Mouse (Mus musculus) macrophage (primary cell): ENCODE data around the gene Lgals1. TPM values are rescaled to one million over a fixed set of nuclear protein-coding genes. Genes with fewer than 3 reads are reported as not detected.
A peak's percentile ranks its signal among the peaks of the same experiment; 100 is the strongest.

Experiments used
- H3K27ac ChIP-seq: fragments of 350-480 bp; formaldehyde crosslinking; 2 replicates; pipeline ENCODE4 v1.9.0; 2021
- H3K36me3 ChIP-seq: fragments of 350-480 bp; formaldehyde crosslinking; 2 replicates; pipeline ENCODE4 v1.9.0; 2021; ENCODE audit errors: inconsistent target
- H3K4me3 ChIP-seq: fragments of 350-480 bp; formaldehyde crosslinking; 2 replicates; pipeline ENCODE4 v1.9.0; 2021; ENCODE audit errors: inconsistent target
- H3K79me2 ChIP-seq: fragments of 350-480 bp; formaldehyde crosslinking; 2 replicates; pipeline ENCODE4 v1.9.0; 2021; ENCODE audit errors: inconsistent target
- WGBS: methylation state at CpG from one replicate; pipeline ENCODE4 v1.1.7; 2026; ENCODE audit warnings: inconsistent platforms; ENCODE audit not compliant: missing documents; 5-methylcytosine and 5-hydroxymethylcytosine counted together
- polyA plus RNA-seq: library from polyadenylated mRNA; stranded (reverse); fragments of 250-400 nt; gene quantifications from 3 replicates; pipeline ENCODE4 v1.2.4, GENCODE M21; 2018; ENCODE audit warnings: inconsistent platforms

Lgals1 gene
- polyA plus RNA-seq, 1 experiment from 2014 or later, result 3,114 TPM

DNA sequence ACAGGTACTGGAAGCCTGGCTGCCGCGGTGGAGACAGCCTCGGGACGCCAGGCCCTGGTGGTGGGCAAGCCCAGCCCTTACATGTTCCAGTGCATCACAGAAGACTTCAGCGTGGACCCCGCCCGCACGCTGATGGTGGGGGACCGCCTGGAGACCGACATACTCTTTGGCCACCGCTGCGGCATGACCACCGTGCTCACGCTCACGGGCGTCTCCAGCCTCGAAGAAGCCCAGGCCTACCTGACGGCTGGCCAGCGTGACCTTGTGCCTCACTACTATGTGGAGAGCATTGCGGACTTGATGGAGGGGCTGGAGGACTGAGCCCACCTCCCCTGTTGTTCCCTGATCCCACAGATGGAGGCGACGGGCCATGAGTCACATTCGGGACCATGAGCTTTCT lies 8.4 kb upstream of the Lgals1 start:
- no peaks in the 10 kb centered on the region for H3K36me3 ChIP-seq
- no peaks in the 10 kb centered on the region for H3K79me2 ChIP-seq
- H3K4me3 ChIP-seq, result no peak overlapping the region
- H3K27ac ChIP-seq, result no peak overlapping the region
- WGBS, result 93% methylated on average over 23 of the region's 23 CpGs

DNA sequence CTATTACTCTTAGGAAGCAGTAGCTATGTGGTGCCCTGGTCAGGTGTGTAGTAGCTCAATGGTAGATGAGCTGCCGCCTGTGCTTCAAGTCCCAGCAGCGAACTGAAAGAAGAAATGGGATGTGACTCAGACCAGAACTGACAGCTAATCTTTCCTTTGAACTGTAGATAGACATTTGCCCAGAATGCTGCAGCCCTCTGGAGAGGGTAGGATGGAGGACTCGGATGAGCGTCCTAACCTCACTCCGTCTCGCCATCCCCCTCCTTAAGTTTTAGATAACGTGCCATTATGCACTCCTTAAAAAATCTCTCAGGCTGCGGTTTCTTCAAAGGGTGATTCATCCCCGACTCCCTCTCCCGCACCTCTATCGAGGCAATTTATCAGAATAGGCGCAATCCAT lies 6.6 kb upstream of the Lgals1 start:
- Histone ChIP-seq H3K27ac (no peak overlapping the region), H3K79me2 (no peaks in the 10 kb centered on the region), H3K4me3 (no peak overlapping the region), H3K36me3 (no peaks in the 10 kb centered on the region)
- WGBS, result 88% methylated on average over 12 of the region's 12 CpGs

- H3K4me3 ChIP-seq, result no peak overlapping the region
- no peak overlapping the region for H3K27ac ChIP-seq
- no peaks in the 10 kb centered on the region for H3K36me3 ChIP-seq
- 72% methylated on average over 7 of the region's 7 CpGs for WGBS
- H3K79me2 ChIP-seq, result peaks cover 15% of the 10 kb centered on the region
Observed at GRCm38 (mm10) chr15:78922700-78923099, 3.8 kb upstream of the Lgals1 start.

- Histone ChIP-seq H3K27ac (no peak overlapping the region), H3K4me3 (no peak overlapping the region)
Observed at GRCm38 (mm10) chr15:78923585-78923984, 2.9 kb upstream of the Lgals1 start.

GRCm38 (mm10) chr15:78925129-78925528 lies 1.4 kb upstream of the Lgals1 start:
- peaks cover 20% of the 10 kb centered on the region for H3K79me2 ChIP-seq
- H3K36me3 ChIP-seq, result peaks cover 10% of the 10 kb centered on the region; the same call in 1 of the 2 replicates
- 87% methylated on average over 8 of the region's 8 CpGs for WGBS
- H3K4me3 ChIP-seq, result no peak overlapping the region
- H3K27ac ChIP-seq, result no peak overlapping the region

More at GRCm38 (mm10) chr15:78923585-78923984, 2.9 kb upstream of the Lgals1 start:
- H3K36me3 ChIP-seq, result no peaks in the 10 kb centered on the region
- WGBS, result 34% methylated on average over 5 of the region's 6 CpGs
- peaks cover 19% of the 10 kb centered on the region for H3K79me2 ChIP-seq

DNA sequence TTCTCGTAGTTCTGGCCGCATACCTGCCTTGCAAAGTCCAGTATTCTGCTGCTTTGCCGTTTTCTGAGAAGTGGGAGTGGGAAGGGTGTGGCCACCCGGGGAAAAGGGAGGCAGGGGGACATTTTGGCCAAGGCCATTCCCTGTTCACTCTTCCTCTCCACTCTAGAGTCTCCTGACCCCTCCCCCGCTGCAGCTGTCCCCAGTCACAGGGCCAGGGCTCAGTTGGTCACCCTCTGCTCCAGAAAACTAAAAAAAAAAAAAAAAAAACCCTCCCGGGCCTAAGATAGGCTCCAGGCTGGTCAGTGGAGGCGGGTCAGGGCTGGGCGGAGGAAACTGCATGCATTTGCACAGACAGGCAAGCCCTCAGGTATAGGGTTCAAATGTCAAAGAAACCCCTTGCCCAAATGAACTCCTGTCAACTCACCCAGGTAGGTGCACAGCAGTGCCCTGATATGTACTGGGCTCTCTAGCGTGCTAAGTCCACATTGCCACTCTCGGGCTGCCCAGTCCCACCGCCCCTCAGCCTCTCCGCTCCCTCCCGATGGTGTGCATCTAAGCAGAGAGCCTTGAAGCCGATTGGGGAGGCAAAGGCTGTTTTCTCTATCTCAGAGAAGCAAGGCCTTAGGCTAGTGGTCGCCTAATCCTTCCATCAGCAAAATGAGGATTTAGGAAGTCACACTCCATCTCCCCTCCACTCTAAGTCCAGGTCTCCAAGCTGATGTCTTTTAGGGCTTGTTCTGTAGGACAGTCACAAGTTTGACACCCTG lies 679 bp downstream of the Lgals1 start:
- H3K36me3 ChIP-seq, result peaks cover 13% of the 10 kb centered on the region; the same call in 1 of the 2 replicates
- H3K79me2 ChIP-seq, result peaks cover 20% of the 10 kb centered on the region
- H3K27ac ChIP-seq, result peak overlapping the region; percentile 96
- H3K4me3 ChIP-seq, result peak overlapping the region; percentile 88
- WGBS, result 15% methylated on average over 15 of the region's 15 CpGs

DNA sequence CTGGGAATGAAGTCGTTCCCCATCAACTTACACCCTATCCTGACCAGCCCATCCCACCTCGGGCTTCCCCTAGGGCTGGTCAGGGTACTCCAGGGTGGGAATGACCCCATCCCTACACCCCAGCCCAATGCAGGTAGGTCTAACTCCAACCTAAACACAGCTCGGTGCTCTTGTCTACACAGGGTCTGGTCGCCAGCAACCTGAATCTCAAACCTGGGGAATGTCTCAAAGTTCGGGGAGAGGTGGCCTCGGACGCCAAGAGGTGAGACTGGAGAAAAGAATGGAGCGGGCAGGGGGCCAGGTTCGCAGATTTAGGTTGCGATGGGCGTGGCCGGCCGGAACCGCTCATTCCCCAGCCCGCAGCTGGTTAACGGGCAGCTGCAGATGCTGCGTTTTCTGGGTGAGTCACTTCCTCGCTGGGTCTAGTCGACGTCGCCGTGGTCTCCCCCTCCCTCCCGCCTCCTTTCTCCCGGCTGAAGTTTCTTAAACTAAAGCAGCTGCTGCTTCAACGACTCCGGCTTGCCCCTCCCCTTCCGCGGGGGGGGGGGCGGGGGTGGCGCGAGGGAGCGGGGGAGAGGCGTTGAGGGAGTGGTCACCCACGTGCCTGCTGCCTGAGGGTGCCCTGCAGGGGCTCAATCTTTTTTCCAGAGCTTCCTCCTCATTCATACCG lies 1.4 kb downstream of the Lgals1 start:
- Histone ChIP-seq H3K27ac (peak overlapping the region; percentile 96), H3K79me2 (peaks cover 20% of the 10 kb centered on the region), H3K36me3 (peaks cover 13% of the 10 kb centered on the region; the same call in 1 of the 2 replicates), H3K4me3 (peak overlapping the region; percentile 88)
- 1% methylated on average over 34 of the region's 35 CpGs for WGBS

DNA sequence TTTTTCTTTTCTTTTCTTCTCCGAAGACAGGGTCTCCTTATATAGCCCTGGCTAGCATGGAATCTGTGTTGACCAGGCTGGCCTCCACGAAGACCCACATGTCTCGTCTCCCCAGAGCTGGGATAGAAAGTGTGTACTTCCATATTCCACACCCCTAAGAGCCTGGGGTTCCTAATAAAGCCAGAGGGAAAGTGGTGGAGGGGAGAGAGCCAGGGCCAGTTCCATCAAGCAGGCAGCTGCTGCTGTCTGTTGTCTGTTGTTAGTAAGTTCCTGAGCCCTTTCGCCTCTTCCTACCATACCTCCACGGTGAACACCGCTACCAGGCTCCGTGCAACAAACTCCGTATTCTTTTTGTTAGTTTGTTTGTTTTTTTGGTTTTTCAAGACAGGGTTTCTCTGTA lies 2.0 kb downstream of the Lgals1 start:
- peaks cover 13% of the 10 kb centered on the region; the same call in 1 of the 2 replicates for H3K36me3 ChIP-seq
- peak overlapping the region; percentile 8; the same call in 1 of the 2 replicates for H3K4me3 ChIP-seq
- peaks cover 20% of the 10 kb centered on the region for H3K79me2 ChIP-seq
- WGBS, result 60% methylated on average over 6 of the region's 8 CpGs
- H3K27ac ChIP-seq, result peak overlapping the region; percentile 82

DNA sequence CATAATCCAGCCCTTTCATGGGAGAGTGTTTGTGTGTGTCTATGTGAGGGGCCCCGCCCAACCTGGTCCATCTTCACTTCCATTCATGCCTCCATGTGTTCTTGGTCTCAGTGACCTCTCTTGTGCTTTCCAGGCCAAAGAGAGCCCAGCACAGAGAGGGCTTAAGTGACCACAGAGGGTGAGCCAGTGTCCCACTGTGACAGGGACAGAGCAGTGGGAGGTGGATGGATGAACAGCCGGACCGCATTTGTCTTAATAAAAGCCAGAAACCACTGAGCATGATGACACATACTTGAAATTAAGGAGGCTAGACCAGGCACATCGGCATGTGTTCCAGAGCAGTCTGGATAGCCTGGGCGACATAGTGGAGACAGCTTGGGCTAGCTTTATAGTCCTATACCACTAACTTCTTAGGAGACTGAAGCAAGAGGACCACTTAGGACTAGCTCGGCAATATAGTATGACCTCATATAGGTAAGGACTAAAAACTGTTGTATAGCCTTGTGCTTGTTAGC lies 3.7 kb downstream of the Lgals1 start:
- H3K79me2 ChIP-seq, result peaks cover 22% of the 10 kb centered on the region
- H3K36me3 ChIP-seq, result peaks cover 13% of the 10 kb centered on the region; the same call in 1 of the 2 replicates
- H3K27ac ChIP-seq, result no peak overlapping the region
- WGBS, result 97% methylated on average over 6 of the region's 6 CpGs
- H3K4me3 ChIP-seq, result no peak overlapping the region

DNA sequence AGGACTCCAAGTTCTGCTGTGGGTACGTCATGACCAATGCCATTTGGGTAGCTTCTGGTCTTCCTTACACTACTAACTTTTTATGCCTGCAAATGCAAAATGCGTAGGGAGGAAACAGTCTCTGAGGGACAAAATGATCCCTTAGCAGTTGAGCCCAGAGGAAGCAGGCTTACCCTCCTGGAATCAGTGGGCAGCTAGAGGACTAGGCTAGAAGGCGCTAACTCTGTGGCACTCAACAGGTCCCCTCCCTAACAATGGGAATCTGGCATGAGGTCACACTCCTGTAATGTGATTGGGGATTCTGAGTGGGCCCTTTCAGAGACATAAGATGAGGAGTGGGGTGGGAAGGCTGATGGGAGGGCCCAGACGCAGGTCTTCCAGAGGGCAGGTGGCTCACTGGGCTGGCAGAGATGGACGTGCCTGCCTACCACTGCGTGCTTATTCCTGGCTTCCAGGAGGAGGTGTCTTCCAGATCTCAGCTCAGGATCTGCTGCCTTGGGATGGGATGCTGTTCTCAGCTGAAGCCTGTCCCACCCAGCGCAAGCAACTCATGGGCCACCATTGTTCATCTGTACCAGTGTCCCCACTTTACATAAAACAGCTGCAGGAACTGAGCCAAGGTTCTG lies 4.4 kb downstream of the Lgals1 start:
- no peak overlapping the region for H3K4me3 ChIP-seq
- H3K27ac ChIP-seq, result no peak overlapping the region
- peaks cover 13% of the 10 kb centered on the region; the same call in 1 of the 2 replicates for H3K36me3 ChIP-seq
- peaks cover 29% of the 10 kb centered on the region for H3K79me2 ChIP-seq
- WGBS, result 92% methylated on average over 7 of the region's 7 CpGs

- WGBS, result 0% methylated on average over 3 of the region's 3 CpGs
- Histone ChIP-seq H3K4me3 (no peak overlapping the region), H3K79me2 (peaks cover 32% of the 10 kb centered on the region), H3K27ac (no peak overlapping the region), H3K36me3 (peaks cover 13% of the 10 kb centered on the region; the same call in 1 of the 2 replicates)
Observed at GRCm38 (mm10) chr15:78931577-78931976, 5.1 kb downstream of the Lgals1 start.

DNA sequence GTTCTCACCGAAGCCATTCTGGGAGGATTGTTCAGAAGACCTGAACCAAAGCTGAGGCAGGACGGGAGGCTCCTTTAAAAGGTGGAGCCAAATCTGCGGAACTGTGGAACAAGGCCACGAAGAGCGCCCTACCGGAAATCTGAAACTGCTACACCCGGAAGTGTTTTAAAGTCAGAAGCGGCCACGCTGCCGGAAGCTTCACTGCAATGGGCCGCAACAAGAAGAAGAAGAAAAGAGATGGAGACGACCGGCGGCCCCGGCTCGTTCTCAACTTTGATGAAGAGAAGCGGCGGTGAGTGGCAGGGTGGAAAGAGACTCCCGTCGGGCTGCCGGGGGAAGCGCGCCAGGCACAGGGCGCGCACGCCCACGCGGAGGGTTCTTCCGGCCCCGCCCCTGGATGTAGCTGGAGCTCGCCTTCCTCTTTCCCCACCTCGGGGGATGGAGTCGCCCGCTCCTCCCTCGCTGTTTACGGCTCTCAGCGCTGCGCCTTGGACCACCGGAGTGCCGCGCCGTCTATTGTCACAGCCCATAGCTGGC lies 8.3 kb downstream of the Lgals1 start, which contains the start of gene Nol12:
Nol12 (plus strand) TSS at position 150 of the 537 bp plus-strand sequence.
- H3K36me3 ChIP-seq, result peaks cover 28% of the 10 kb centered on the region; the same call in 1 of the 2 replicates
- 2% methylated on average over 42 of the region's 42 CpGs for WGBS

DNA sequence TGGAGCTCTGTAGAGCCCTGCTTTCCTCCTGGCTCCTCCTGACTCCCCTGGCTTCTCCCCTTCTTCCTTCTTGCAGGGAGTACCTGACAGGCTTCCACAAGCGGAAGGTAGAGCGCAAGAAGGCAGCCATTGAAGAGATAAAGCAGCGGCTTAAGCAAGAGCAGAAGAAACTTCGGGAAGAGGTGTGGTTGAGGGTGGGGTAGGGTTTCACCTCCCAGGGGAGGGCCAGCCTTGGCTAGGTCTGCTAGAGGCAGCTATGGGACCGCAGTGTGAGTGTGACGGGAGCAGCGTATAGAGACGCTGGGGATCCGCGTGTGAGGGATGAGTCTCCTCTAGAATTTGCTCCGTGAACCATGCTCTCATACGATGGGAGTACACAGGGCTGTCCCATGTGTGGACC lies 9.9 kb downstream of the Lgals1 start:
- Histone ChIP-seq H3K27ac (no peak overlapping the region), H3K4me3 (no peak overlapping the region), H3K36me3 (peaks cover 38% of the 10 kb centered on the region), H3K79me2 (peaks cover 15% of the 10 kb centered on the region)
- WGBS, result 95% methylated on average over 12 of the region's 12 CpGs

More for the DNA sequence above, 8.3 kb downstream of the Lgals1 start, which contains the start of gene Nol12:
- peaks cover 15% of the 10 kb centered on the region for H3K79me2 ChIP-seq
- peak within 1 kb of the TSS; percentile 67 for H3K27ac ChIP-seq
- H3K4me3 ChIP-seq, result peak within 1 kb of the TSS; percentile 85

DNA sequence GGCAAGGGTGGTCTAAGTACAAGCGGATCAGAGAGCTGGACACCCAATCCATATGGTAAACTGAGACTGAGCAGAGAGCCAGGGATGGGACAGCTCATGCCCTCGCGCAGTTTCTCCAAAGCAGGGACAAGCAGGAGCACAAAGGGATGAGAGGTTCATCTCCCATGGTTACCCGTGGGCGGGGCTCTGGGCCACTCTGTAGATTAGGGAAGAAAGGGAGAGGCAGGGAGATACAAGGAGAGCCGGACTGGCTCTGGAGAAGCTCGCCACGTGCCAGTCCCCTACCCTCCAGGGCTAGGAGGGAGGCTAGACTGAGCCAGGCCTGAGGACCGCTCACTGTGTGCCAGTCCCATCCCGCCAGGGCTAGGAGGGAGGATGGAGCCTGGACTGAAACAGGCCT lies 10.8 kb downstream of the Lgals1 start:
- Histone ChIP-seq H3K4me3 (no peak overlapping the region), H3K27ac (no peak overlapping the region), H3K79me2 (peaks cover 15% of the 10 kb centered on the region), H3K36me3 (peaks cover 38% of the 10 kb centered on the region)
- WGBS, result 95% methylated on average over 9 of the region's 10 CpGs
